Mouse (Mus musculus): ENCODE data around the gene Olfr718-ps1. TPM values are rescaled to one million over a fixed set of nuclear protein-coding genes. Genes with fewer than 3 reads are reported as not detected.

Gene Olfr718-ps1
- polyA plus RNA-seq, 1 experiment from 2014 or later = not detected

DNA sequence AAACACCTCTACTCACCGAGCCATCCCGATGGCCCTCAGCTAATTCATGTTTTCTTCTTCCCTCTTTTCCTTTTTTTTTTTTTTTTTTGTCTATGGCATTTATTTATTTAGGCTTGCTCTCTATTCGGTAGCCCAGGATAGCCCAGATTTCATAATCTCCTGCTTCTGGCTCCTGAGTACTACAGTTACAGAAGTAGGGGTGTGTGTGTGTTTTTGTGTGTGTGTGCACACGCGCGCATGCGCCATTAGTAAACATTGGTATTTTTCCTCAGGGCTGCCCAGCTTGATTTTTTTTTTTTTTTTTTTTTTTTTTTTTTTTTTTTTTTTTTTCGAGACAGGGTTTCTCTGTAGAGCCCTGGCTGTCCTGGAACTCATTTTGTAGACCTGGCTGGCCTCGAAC lies 21.3 kb downstream of the Olfr718-ps1 start:
- no peak overlapping the region for H3K4me3 ChIP-seq (replicated peaks)
- H3K27me3 ChIP-seq = no peaks in the 10 kb centered on the region
- no peak for ATAC-seq (ENCODE audit: low FRiP score)
- no peak overlapping the region for H3K9ac ChIP-seq
- H3K4me2 ChIP-seq = no peak overlapping the region
- 90% methylated on average over 9 of the region's 9 CpGs for WGBS
- no peaks in the 10 kb centered on the region for H3K36me3 ChIP-seq (replicated peaks)
- peaks cover 3% of the 10 kb centered on the region; the same call in 1 of the 2 replicates for H3K9me3 ChIP-seq
- peak overlapping the region; percentile 78; the same call in 1 of the 2 replicates for H3K27ac ChIP-seq
- H3K4me1 ChIP-seq = peaks cover 6% of the 10 kb centered on the region

DNA sequence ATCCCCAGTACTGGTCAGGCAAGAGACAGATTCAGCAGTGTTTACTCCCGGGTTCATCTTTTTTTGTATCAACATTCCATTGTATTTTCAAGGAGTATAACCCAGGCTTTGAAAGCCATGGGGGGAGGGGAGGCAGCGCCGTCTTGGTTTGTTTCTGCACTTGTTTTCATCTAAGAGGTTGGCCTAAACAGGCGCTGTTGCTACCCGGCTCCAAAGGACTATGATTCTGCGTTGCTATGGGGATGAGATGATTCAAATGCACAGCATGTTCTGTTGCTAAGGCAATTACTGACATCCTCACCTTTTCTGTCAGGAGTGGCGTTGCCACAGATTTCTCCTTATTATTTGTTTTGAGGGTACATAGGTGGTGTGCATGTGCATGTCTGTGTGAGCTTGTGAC lies 21.8 kb downstream of the Olfr718-ps1 start:
- Histone ChIP-seq H3K36me3 (replicated peaks) (no peaks in the 10 kb centered on the region), H3K9me3 (peaks cover 3% of the 10 kb centered on the region; the same call in 1 of the 2 replicates), H3K9ac (no peak overlapping the region), H3K4me1 (peaks cover 6% of the 10 kb centered on the region), H3K27ac (peak overlapping the region; percentile 78), H3K27me3 (no peaks in the 10 kb centered on the region), H3K4me3 (replicated peaks) (no peak overlapping the region), H3K4me2 (no peak overlapping the region)
- WGBS = 38% methylated on average over 7 of the region's 7 CpGs
- peak; percentile 65 for ATAC-seq (ENCODE audit: low FRiP score)

DNA sequence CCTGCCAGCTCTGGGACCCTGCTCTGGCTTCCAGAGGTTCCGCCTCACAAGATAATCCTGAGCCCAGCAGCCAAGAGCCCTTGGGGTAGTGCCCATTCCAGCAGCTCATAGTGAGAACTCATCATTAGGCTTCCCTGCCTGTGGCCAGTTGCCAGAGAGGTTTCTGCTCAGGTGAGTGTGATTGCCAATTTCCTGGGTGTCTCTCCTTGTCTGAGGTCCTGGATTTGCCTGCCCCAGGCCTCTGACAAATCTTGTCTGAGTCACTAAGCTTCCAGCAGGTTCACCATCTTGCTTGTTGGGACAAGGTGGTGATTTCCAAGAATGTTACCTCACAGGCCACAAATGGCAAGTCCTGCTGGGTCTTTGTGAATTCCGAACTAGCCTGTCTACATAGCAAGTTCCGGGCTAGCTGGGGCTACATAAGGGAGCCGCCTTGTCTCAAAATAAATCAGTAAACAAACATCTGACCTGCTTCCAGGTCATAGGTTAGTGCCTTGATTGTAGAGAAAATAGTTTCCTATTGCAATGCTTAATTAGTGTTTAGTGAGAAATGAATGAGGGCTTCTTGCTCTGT lies 22.5 kb downstream of the Olfr718-ps1 start:
- no peak overlapping the region for H3K9ac ChIP-seq
- peaks cover 3% of the 10 kb centered on the region; the same call in 1 of the 2 replicates for H3K9me3 ChIP-seq
- no peaks in the 10 kb centered on the region for H3K36me3 ChIP-seq (replicated peaks)
- H3K4me2 ChIP-seq = no peak overlapping the region
- ATAC-seq (ENCODE audit: low FRiP score) = no peak
- no peaks in the 10 kb centered on the region for H3K27me3 ChIP-seq
- peaks cover 6% of the 10 kb centered on the region for H3K4me1 ChIP-seq
- 78% methylated on average over 4 of the region's 4 CpGs for WGBS
- H3K4me3 ChIP-seq (replicated peaks) = no peak overlapping the region
- H3K27ac ChIP-seq = peak overlapping the region; percentile 78

DNA sequence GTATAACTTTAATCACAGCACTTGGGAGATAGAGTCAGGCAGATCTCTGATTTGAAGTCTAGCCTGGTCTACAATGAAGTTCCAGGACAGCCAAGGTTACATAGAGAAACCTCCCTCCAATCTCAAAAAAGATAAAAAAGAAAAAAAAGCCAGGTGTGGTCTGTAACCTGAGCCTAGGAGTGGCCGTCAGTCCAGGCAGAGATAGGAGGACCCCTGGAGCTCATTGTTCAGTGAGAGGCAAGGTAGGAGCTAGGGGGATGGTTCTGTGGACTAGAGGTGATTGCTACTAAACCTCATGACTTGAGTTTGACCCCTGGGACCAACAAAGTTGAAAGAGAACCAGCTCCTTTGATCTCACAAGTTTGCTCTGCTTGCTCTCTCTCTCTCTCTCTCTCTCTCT lies 24.7 kb downstream of the Olfr718-ps1 start:
- WGBS = 55% methylated on average over 1 of the region's 1 CpGs
- H3K27me3 ChIP-seq = no peaks in the 10 kb centered on the region
- H3K4me2 ChIP-seq = no peak overlapping the region
- ATAC-seq (ENCODE audit: low FRiP score) = no peak
- H3K4me3 ChIP-seq (replicated peaks) = no peak overlapping the region
- peaks cover 6% of the 10 kb centered on the region for H3K4me1 ChIP-seq
- H3K9ac ChIP-seq = no peak overlapping the region
- no peaks in the 10 kb centered on the region for H3K9me3 ChIP-seq
- no peaks in the 10 kb centered on the region for H3K36me3 ChIP-seq (replicated peaks)
- no peak overlapping the region for H3K27ac ChIP-seq

DNA sequence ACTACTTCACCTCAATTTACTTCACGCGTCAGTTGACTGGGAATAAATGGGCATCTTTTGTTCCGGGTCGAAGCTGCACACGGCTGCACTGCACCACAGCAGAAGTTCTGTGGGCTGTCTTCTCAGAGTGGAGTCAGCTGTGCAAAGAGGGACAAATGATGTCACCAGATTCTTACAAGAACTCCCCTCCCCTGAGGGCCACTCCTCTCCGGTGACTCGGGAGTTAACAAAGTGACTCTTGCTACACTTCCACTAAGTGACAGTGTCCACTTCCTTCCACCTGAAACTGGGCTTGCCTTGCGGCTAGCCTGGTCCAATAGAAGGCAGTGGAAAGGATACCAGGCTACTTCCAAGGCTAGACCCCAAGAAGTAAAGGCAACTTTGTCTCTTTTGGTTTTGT lies 25.3 kb downstream of the Olfr718-ps1 start:
- Histone ChIP-seq H3K4me1 (peaks cover 6% of the 10 kb centered on the region), H3K4me3 (replicated peaks) (no peak overlapping the region), H3K27ac (no peak overlapping the region), H3K36me3 (replicated peaks) (no peaks in the 10 kb centered on the region), H3K27me3 (no peaks in the 10 kb centered on the region), H3K9me3 (no peaks in the 10 kb centered on the region), H3K4me2 (no peak overlapping the region), H3K9ac (no peak overlapping the region)
- WGBS = 82% methylated on average over 8 of the region's 8 CpGs
- ATAC-seq (ENCODE audit: low FRiP score) = no peak

DNA sequence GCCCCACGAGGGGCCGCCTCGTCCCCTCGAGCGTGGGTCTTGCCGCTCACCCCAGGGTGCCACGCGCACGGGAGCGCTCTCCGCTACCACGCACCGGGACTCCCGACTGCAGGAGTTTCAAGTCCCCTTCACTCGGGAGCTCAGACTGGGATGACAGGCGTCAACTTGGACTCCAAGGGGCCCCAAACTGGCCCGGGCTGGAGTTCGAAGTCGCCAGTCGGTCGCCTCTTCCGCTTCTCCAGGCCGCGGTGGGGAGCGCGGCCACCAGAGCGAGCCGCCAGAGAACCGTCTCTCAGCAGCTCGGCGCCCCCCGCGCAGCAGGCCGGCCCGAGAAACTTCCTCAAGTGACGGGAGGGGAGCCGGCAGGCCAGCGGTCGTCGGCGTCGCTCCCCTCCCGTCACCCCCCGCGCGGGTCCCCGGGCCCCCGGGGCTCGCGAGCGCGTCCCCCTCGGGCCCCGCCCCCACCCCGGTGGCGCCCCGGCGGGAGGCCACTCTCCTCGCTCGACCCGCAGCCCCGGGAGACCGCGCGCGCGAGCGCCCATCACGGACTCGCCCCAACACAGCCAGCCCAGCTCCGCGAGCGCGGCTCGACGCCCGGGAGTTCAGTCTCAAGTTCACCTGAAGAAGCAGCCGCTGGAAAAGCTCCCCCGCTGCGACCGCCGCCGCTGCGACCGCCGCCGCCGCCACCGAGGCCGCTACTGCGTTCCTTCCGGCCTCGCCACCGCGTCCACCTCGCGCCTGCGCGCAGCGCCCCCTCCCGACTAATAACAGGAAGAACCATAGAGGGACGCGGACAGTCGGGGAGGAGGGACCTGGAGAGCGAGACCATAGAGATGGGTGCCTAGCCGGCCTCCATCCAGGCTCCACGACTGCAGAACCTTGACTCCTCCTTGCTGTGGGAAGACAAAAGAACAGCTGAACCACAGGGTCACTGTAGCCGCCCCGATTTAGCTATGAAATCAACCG lies 34.8 kb downstream of the Olfr718-ps1 start, which contains the start of gene Rnf216:
Gene Rnf216 (minus strand): TSS at position 714 of the 966 bp plus-strand sequence.
- Histone ChIP-seq H3K36me3 (replicated peaks) (no peaks in the 10 kb centered on the region), H3K4me2 (peak within 1 kb of the TSS; percentile 92), H3K4me3 (replicated peaks) (peak within 1 kb of the TSS; percentile 96), H3K27ac (peak within 1 kb of the TSS; percentile 94), H3K4me1 (peaks cover 10% of the 10 kb centered on the region), H3K9ac (peak within 1 kb of the TSS; percentile 86), H3K27me3 (no peaks in the 10 kb centered on the region), H3K9me3 (no peaks in the 10 kb centered on the region)
- ATAC-seq (ENCODE audit: low FRiP score) = peak; percentile 96
- WGBS = under 1% methylated on average over 94 of the region's 110 CpGs

DNA sequence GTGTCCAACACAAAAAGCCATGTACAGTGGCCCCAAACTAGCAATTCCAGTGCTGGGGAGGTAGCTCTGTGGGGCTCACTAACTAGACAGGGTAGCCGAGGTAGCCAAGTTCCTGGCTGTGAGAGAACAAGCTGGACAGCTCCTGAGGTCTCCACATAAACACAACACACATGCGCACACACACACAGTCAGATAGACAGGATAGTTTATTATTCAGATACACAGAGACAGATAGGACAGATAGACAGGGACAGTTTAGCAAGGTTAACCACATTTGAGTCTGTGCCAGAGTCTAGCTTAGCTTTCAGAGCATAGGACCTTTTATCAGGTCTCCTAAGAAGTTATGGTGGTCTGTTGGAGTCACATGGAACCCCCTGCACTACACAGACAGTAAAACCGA lies 40.5 kb downstream of the Olfr718-ps1 start:
- no peaks in the 10 kb centered on the region for H3K27me3 ChIP-seq
- no peak overlapping the region for H3K4me3 ChIP-seq (replicated peaks)
- no peaks in the 10 kb centered on the region for H3K36me3 ChIP-seq (replicated peaks)
- H3K27ac ChIP-seq = no peak overlapping the region
- H3K4me1 ChIP-seq = peaks cover 14% of the 10 kb centered on the region
- no peaks in the 10 kb centered on the region for H3K9me3 ChIP-seq
- no peak overlapping the region for H3K9ac ChIP-seq
- 92% methylated on average over 3 of the region's 3 CpGs for WGBS
- no peak for ATAC-seq (ENCODE audit: low FRiP score)
- H3K4me2 ChIP-seq = no peak overlapping the region

DNA sequence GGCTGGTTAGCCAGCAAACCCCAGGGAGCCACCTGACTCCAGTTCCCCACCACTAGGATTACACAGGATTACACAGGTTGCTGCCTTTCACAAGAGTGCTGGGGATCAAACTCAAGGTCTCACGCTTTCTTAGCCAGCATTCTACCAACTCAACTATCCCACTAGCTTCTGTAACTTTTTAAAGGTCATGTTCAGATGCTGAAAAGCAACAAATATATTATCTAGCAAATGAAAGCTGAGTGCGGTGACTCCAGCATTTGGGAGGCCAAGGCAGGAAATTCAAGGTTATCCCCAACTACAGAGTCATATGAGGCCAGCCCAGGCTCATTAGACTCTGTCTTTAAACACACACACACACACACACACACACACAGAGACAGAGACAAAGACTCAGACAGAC lies 44.1 kb downstream of the Olfr718-ps1 start:
- H3K4me3 ChIP-seq (replicated peaks) = no peak overlapping the region
- no peak for ATAC-seq (ENCODE audit: low FRiP score)
- H3K9me3 ChIP-seq = no peaks in the 10 kb centered on the region
- no peaks in the 10 kb centered on the region for H3K27me3 ChIP-seq
- no peaks in the 10 kb centered on the region for H3K36me3 ChIP-seq (replicated peaks)
- H3K27ac ChIP-seq = no peak overlapping the region
- H3K4me1 ChIP-seq = peaks cover 12% of the 10 kb centered on the region
- WGBS = 95% methylated on average over 2 of the region's 2 CpGs
- no peak overlapping the region for H3K4me2 ChIP-seq
- H3K9ac ChIP-seq = no peak overlapping the region

DNA sequence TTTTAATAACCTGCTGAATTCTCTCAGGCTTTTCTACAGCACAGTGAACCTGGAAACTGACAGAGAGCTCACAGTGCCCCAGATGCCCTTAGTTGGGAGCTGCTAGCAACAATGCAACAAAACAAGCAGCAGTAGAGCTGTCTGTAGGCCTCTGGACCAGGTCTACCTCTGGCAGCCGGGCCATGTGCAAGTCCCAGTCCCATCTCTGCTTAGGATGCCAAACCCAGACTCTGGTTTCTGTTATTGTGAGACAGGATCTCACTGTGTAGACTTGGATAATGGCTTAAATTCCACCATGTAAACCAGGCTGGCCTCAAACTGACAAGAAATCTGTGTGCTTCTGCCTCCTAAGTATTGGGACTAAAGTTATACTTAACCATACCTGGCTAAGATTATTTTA lies 45.8 kb downstream of the Olfr718-ps1 start:
- no peak overlapping the region for H3K4me2 ChIP-seq
- no peak for ATAC-seq (ENCODE audit: low FRiP score)
- H3K27me3 ChIP-seq = no peaks in the 10 kb centered on the region
- no peak overlapping the region for H3K4me3 ChIP-seq (replicated peaks)
- H3K9ac ChIP-seq = no peak overlapping the region
- H3K9me3 ChIP-seq = no peaks in the 10 kb centered on the region
- peaks cover 12% of the 10 kb centered on the region for H3K4me1 ChIP-seq
- WGBS = 96% methylated on average over 1 of the region's 1 CpGs
- H3K27ac ChIP-seq = no peak overlapping the region
- H3K36me3 ChIP-seq (replicated peaks) = no peaks in the 10 kb centered on the region

DNA sequence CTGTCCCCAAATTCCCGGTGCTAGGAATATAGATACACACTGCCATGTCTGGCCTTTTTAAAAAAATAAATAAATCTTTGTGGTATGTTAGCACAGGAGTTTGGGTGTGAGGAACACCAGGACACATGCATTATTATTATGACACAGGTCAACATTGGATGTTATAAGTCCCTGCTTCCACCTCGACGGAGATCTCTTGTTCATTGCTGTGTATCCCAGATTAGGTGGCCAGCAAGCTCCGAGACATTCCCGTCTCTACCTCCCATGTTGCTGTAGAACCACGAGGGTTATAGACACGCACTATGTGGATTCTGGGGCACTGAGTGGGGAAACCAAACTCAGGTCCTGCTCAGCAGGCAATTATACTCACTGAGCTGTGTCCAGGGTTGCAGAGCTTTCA lies 52.1 kb downstream of the Olfr718-ps1 start:
- no peaks in the 10 kb centered on the region for H3K9me3 ChIP-seq
- 90% methylated on average over 7 of the region's 7 CpGs for WGBS
- no peak overlapping the region for H3K4me3 ChIP-seq (replicated peaks)
- H3K4me2 ChIP-seq = no peak overlapping the region
- no peak for ATAC-seq (ENCODE audit: low FRiP score)
- no peaks in the 10 kb centered on the region for H3K27me3 ChIP-seq
- peaks cover 35% of the 10 kb centered on the region for H3K36me3 ChIP-seq (replicated peaks)
- H3K27ac ChIP-seq = no peak overlapping the region
- H3K4me1 ChIP-seq = peaks cover 6% of the 10 kb centered on the region; the same call in 1 of the 2 replicates
- no peak overlapping the region for H3K9ac ChIP-seq

DNA sequence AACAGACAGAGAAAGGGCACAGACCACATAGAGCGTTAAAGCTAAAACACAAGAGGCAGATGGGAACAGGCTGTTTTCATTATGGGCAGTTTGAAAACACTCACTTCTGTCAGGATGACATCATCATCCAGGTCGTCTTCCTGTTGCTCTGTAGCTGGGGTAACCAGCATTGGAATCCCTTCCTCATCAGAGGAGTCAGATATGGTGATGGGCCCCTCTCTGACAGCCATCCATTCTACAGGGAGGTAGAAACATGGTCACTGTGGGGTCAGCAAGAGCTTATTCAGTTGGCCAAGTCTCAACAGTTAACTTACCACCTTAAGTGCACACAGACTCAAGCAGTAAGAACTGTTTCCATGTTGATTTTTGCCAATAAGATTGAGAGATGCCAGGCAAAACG lies 54.5 kb downstream of the Olfr718-ps1 start:
- ATAC-seq (ENCODE audit: low FRiP score) = no peak
- 66% methylated on average over 3 of the region's 3 CpGs for WGBS
- no peak overlapping the region for H3K9ac ChIP-seq
- H3K4me1 ChIP-seq = no peaks in the 10 kb centered on the region
- no peak overlapping the region for H3K4me3 ChIP-seq (replicated peaks)
- H3K36me3 ChIP-seq (replicated peaks) = peaks cover 58% of the 10 kb centered on the region
- H3K4me2 ChIP-seq = no peak overlapping the region
- no peaks in the 10 kb centered on the region for H3K9me3 ChIP-seq
- no peak overlapping the region for H3K27ac ChIP-seq
- no peaks in the 10 kb centered on the region for H3K27me3 ChIP-seq

DNA sequence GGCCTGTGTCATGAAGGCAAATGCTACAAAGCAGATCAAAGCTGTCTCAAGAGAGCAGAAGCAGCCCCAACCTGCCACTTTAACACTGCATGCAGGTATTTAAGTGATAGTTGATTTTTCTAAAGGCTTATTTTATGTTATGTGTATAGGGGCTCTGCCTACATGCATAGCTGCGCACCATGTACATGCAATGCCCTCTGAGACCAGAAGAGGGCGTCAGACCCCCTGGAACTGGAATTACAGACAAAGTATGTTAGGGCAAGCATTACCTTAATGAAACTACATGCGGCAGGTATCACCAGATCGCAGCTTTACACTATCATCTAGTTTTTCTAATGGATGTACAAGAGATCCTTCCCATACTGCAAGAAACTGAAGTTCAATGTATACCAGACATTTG lies 62.5 kb downstream of the Olfr718-ps1 start:
- no peaks in the 10 kb centered on the region for H3K27me3 ChIP-seq
- H3K9me3 ChIP-seq = no peaks in the 10 kb centered on the region
- H3K27ac ChIP-seq = no peak overlapping the region
- no peak overlapping the region for H3K9ac ChIP-seq
- 67% methylated on average over 4 of the region's 4 CpGs for WGBS
- no peak for ATAC-seq (ENCODE audit: low FRiP score)
- H3K36me3 ChIP-seq (replicated peaks) = peaks cover 81% of the 10 kb centered on the region
- no peaks in the 10 kb centered on the region for H3K4me1 ChIP-seq
- H3K4me2 ChIP-seq = no peak overlapping the region
- H3K4me3 ChIP-seq (replicated peaks) = no peak overlapping the region
